Mouse (Mus musculus): ENCODE results near the gene Scn4b.

DNA sequence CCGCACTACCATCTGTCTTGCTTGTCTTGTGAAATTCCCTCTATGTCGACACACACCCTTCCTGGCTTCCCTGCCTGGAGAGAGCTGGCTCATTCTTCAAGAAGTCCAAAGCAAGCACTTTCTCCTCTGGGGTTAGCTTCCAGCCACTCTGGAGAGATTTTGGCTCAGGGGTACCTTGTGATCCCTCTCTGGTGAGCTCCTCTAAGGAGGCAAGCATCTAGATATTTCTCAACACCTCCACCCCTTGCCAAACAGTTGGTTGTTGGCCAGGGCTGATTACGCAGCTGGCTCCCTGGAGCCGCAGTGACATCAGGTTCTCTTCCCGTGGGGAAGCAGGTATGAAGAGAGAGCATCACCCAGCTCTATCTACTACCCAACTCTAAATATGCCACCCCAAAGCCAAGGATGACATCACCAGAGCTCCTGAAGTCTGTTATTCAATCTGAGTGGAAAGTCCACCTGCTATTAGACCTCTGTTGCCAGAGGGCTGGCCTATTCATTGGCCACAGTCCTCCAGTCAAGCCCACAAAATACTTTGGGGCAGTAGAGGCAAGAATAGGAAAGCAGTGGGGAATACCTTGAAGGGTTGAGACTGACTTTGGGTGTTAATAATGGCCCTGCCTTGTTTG, 63.2 kb downstream of the Scn4b start:
- TF ChIP-seq CTCF (IDR thresholded peaks at IDR 0.05; ENCODE audit: insufficient read depth, low read length) (no peak), POLR2A (IDR thresholded peaks at IDR 0.05; ENCODE audit: borderline replicate concordance, extremely low read depth, low read depth, low read length) (no peak)

Measured in lung, adult 2 months (tissue).